Mouse (Mus musculus) liver, embryonic 14.5 days (tissue): ENCODE data around the gene Rgs13. TPM values are rescaled to one million over a fixed set of nuclear protein-coding genes. Genes with fewer than 3 reads are reported as not detected.

ENCODE experiments used
- ATAC-seq: fragments of 200-750 bp; cut with Nextera tagmentation; 2 replicates; pipeline ENCODE4 v1.8.0; 2017; ENCODE audit warnings: moderate number of reproducible peaks, mild to moderate bottlenecking, moderate library complexity; ENCODE audit not compliant: insufficient read depth
- DNase-seq, 3 experiments: peaks; one replicate each; pipeline ENCODE4 v3.0.0-alpha.2; 2012 to 2013; ENCODE audit warnings: low read depth in 3 of 3, low spot score in 3 of 3
- H3K27ac ChIP-seq: fragments of 300-500 bp; sonication (generic); 2 replicates; pipeline ENCODE4 v1.5.1; 2014; ENCODE audit warnings: moderate library complexity, mild to moderate bottlenecking, control low read depth, inconsistent platforms
- H3K27me3 ChIP-seq: fragments of 300-500 bp; sonication (generic); 2 replicates; pipeline ENCODE4 v1.6.1; 2014; ENCODE audit warnings: mild to moderate bottlenecking, low read length, moderate library complexity; ENCODE audit not compliant: control insufficient read depth, insufficient read depth
- H3K36me3 ChIP-seq: fragments of 300-500 bp; sonication (generic); replicated peaks from 2 replicates; pipeline ENCODE4 v1.6.1; 2014; ENCODE audit warnings: low read depth; ENCODE audit not compliant: control insufficient read depth, insufficient read depth
- H3K4me1 ChIP-seq, 2 experiments: fragments of 200-500 bp in 1 of 2; fragments of 300-500 bp in 1 of 2; sonication (generic) in 1 of 2; replicated peaks; 2 replicates each; pipeline ENCODE4 v1.6.1; 2012 to 2014; ENCODE audit warnings: antibody characterized with exemption in 1 of 2, inconsistent platforms in 1 of 2, low read length in 1 of 2; ENCODE audit not compliant: control insufficient read depth in 2 of 2, insufficient read depth in 2 of 2
- H3K4me2 ChIP-seq: fragments of 300-500 bp; sonication (generic); 2 replicates; pipeline ENCODE4 v1.6.1; 2014; ENCODE audit warnings: low read depth, mild to moderate bottlenecking, control low read depth, moderate library complexity
- H3K4me3 ChIP-seq, 2 experiments: fragments of 200-500 bp in 1 of 2; fragments of 300-500 bp in 1 of 2; sonication (generic) in 1 of 2; 2 replicates each; pipeline ENCODE4 v1.5.1; 2012 to 2014; ENCODE audit warnings: low read depth in 2 of 2, low read length in 2 of 2, mild to moderate bottlenecking in 2 of 2, control low read depth in 1 of 2, inconsistent platforms in 1 of 2, moderate library complexity in 1 of 2; ENCODE audit not compliant: insufficient read depth in 1 of 2
- H3K9ac ChIP-seq: fragments of 300-500 bp; sonication (generic); replicated peaks from 2 replicates; pipeline ENCODE4 v1.6.1; 2014; ENCODE audit warnings: mild to moderate bottlenecking, control low read depth, moderate library complexity
- H3K9me3 ChIP-seq: fragments of 300-500 bp; sonication (generic); 2 replicates; pipeline ENCODE4 v1.6.1; 2016; ENCODE audit warnings: low read length, mixed read lengths; ENCODE audit not compliant: control insufficient read depth
- CTCF ChIP-seq: IDR thresholded peaks from 2 replicates; pipeline ENCODE4 v1.5.1; 2016; ENCODE audit warnings: antibody characterized with exemption, low read depth, control low read depth
- EP300 ChIP-seq: IDR thresholded peaks from 2 replicates; pipeline ENCODE4 v1.6.1; 2016; ENCODE audit warnings: antibody characterized with exemption, low read depth
- WGBS: fragments of 180-500 bp; shearing (Covaris S2); extraction: QIAGEN DNeasy Blood & Tissue Kit; methylation state at CpG from one replicate; pipeline ENCODE4 v1.1.7; 2014; ENCODE audit not compliant: insufficient replicate concordance; 5-methylcytosine and 5-hydroxymethylcytosine counted together
- polyA plus RNA-seq, 2 experiments: library from polyadenylated mRNA; depleted of rRNA in 1 of 2; stranded (reverse) in 1 of 2; unstranded in 1 of 2; fragments of >200 nt; fragmentation: Nextera tagmentation in 1 of 2; extraction: Ambion mirVana in 1 of 2; gene quantifications; 2 replicates each; pipeline versions ENCODE4 v1.2.1 to v1.2.3; 2012 to 2014

The Rgs13 gene
- polyA plus RNA-seq, 2 experiments = not detected

DNA sequence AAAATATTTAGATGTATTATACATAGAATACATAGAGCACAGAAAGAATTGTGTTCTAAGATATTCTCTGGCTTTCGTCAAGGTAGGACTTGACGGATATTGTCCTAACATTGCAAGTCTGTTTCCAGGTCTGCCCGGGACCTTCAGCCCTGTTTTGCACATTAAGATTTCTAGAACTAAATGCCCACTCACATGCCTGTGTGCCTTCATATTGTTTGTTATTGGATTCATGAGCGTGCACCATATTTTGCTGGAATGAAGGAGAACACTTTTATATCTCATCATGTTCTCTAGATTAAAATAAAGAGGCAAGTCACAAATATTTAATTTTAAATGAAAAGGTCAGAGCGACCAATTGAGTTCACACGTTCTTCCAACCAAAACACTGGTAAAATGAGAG is 2.4 kb downstream of the Rgs13 start:
- Histone ChIP-seq H3K27me3 (no peaks in the 10 kb centered on the region), H3K4me1 (no peaks in the 10 kb centered on the region)
- TF ChIP-seq EP300 = no peak
- TF ChIP-seq CTCF = no peak

DNA sequence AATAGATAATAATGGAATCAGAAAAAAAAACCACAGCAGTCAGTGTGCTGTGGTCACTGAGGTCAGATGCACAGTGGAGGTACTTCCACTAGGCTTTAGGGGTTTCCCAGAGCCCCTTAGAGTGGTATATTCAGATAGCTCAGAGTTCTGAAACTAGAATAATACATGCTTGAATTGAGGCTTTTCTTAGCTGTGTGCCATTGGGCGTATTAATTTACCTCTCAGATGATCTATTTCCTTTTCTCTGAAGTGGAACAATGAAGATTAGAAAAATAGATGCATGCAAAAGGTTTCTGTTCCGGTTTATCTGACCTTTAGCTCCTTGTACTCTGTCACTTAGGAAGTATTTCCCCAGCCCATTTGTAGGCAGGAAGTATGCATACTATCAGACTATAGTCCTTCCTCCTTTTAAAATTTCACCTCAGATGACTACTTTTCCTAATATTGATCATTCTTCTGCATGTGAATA is 3.6 kb downstream of the Rgs13 start:
- no peaks in the 10 kb centered on the region for H3K4me1 ChIP-seq
- DNase-seq (no peak), ATAC-seq (no peak)
- 35% methylated on average over 2 of the region's 2 CpGs for WGBS
- no peaks in the 10 kb centered on the region for H3K9me3 ChIP-seq
- no peaks in the 10 kb centered on the region for H3K36me3 ChIP-seq
- H3K27ac ChIP-seq = no peak overlapping the region
- no peak overlapping the region for H3K9ac ChIP-seq
- H3K4me2 ChIP-seq = no peak overlapping the region
- no peak for TF ChIP-seq EP300
- TF ChIP-seq CTCF = no peak
- H3K27me3 ChIP-seq = no peaks in the 10 kb centered on the region
- H3K4me3 ChIP-seq = no peak overlapping the region

More for the DNA sequence above, 2.4 kb downstream of the Rgs13 start:
- Histone ChIP-seq H3K4me3 (no peak overlapping the region), H3K9me3 (no peaks in the 10 kb centered on the region), H3K4me2 (no peak overlapping the region), H3K9ac (no peak overlapping the region), H3K27ac (no peak overlapping the region), H3K36me3 (no peaks in the 10 kb centered on the region)
- DNase-seq (no peak), ATAC-seq (no peak)
- 74% methylated on average over 6 of the region's 6 CpGs for WGBS

DNA sequence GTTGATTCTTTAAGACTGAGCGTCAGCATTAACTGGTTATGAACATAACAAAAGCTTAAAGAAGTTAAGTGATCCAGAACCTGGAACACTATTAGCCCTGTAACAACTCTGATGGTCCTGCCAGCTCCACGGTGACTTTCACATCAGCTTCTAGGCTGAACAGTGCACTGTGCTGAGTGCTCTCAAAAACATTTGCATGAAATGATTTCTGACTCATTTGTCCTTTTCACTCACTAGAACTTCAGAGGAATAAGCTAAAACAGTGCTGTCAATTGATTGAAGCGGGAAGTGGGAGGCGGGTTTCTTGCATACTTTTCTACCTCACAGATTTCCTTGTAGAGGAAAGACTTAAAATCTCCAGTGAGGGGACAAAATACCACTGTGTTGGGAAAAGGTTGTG is 8.3 kb downstream of the Rgs13 start:
- no peak for ATAC-seq
- DNase-seq = no peak
- Histone ChIP-seq H3K4me3 (no peak overlapping the region), H3K4me1 (no peaks in the 10 kb centered on the region), H3K4me2 (no peak overlapping the region), H3K27ac (no peak overlapping the region), H3K9me3 (no peaks in the 10 kb centered on the region), H3K36me3 (no peaks in the 10 kb centered on the region), H3K27me3 (no peaks in the 10 kb centered on the region), H3K9ac (no peak overlapping the region)
- 69% methylated on average over 4 of the region's 4 CpGs for WGBS
- TF ChIP-seq EP300 = no peak

DNA sequence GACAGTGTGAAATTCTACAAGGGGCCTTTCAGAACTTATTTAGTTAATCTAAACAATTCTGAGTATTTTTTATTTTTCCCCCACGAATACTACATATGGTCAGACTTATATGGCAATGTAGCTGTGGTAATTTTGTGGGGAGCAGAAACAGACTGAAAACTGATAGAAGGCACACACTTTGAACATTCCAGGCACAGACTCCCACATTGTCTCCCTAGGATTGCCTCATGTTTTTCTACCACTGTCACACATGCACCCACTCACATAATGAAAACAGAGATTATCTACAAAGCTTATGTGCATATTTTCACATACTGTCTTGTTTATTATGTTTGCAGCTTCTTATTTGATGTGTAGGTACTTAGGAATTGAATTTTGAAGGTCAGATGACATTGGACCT is 9.4 kb downstream of the Rgs13 start:
- TF ChIP-seq EP300 (no peak), CTCF (no peak)
- Histone ChIP-seq H3K4me1 (no peaks in the 10 kb centered on the region), H3K27ac (no peak overlapping the region), H3K36me3 (no peaks in the 10 kb centered on the region), H3K4me3 (no peak overlapping the region), H3K9me3 (no peaks in the 10 kb centered on the region), H3K27me3 (no peaks in the 10 kb centered on the region), H3K4me2 (no peak overlapping the region), H3K9ac (no peak overlapping the region)
- 38% methylated on average over 1 of the region's 1 CpGs for WGBS
- DNase-seq = no peak
- ATAC-seq = no peak

DNA sequence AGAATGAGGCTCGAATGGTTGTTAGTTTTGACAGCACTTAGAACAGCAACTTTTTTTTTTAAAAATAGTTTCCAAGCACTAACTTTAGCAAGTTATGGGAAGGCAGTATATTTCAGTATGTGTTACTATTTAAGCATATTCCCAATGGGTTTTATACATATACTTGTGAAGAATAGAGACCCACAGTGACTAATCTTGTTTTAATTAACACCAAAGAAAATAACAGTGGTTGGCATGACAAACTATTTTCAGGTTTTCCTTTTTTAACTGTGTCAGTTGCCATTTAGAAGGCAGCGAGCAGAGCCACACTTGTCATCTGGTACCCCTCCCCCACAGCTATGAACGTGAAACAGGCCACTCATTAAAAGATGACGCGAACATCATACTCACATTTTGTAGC is 10.3 kb downstream of the Rgs13 start:
- Histone ChIP-seq H3K4me1 (no peaks in the 10 kb centered on the region), H3K9me3 (no peaks in the 10 kb centered on the region), H3K36me3 (no peaks in the 10 kb centered on the region), H3K4me3 (no peak overlapping the region), H3K27ac (no peak overlapping the region), H3K9ac (no peak overlapping the region), H3K4me2 (no peak overlapping the region), H3K27me3 (no peaks in the 10 kb centered on the region)
- no peak for TF ChIP-seq EP300
- TF ChIP-seq CTCF = no peak
- 71% methylated on average over 5 of the region's 5 CpGs for WGBS
- no peak for DNase-seq
- no peak for ATAC-seq
